Comparison of ENCODE assay signal across 8 mouse cellular contexts in the genomic region with DNA sequence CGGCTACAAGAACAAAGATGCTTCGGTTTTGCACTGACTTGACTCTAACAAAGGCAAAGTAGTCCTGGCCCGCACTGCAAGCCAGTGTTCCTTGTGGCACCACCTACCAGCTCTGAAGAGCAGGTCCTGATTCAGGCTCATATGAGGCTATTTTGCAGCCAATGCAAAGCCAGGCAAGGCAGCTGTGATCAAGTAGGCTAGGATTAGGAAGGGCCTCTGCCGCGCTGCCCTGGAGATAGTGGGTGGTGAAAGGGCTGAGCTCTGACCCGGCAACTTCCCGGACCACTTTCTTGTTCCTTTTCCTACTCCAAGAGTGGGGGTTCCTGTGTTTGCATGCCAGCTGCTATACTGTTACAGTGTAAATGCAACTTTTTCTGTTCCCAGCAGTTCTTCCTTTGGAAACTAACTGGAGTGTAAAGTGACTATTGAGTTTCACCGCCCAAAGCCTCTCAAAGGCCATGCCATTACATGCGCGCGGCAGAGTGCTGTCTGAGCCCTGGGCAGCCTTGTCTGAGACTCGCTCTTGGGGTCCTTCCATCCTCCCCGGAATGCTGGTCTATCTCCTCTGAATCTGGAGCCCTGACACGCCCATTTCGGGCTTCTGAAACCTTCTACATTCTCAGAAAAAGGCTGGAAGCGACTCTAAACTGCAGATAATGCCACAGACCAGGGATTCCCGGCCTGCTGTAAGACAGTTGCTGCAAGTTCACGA. TPM values are rescaled to one million over a fixed set of nuclear protein-coding genes. Genes with fewer than 3 reads are reported as not detected.
A peak's percentile ranks its signal among the peaks of the same experiment; 100 is the strongest.
DNase-seq lines count a peak whose midpoint lies in the region; ATAC-seq lines count a peak whose summit lies in the region.

No protein-coding gene starts in this region.

- peak overlapping the region; percentile 52 for H3K27ac ChIP-seq in hindbrain, embryonic 14.5 days
- no peak overlapping the region for H3K27ac ChIP-seq in limb, embryonic 13.5 days

- intact Hi-C loops in heart, postnatal 10 days (cut with DNase I), result loop anchor here (5.0 kb wide), 1 partner anchor 228 kb away; no protein-coding TSS in a partner anchor
- intact Hi-C loops in heart, postnatal 14 days (cut with DNase I), result no loop called here

- H3K4me3 ChIP-seq in hindbrain, embryonic 14.5 days (replicated peaks; ENCODE audit: low read length), result peak overlapping the region; percentile 63
- H3K4me3 ChIP-seq in limb, embryonic 13.5 days, result peak overlapping the region; percentile 60

- WGBS in hindbrain, embryonic 14.5 days, result 5% methylated on average over 18 of the region's 18 CpGs
- 9% methylated on average over 18 of the region's 18 CpGs for WGBS in limb, embryonic 13.5 days

- H3K27me3 ChIP-seq in hindbrain, embryonic 14.5 days (ENCODE audit: control insufficient read depth, insufficient read depth, low read length), result peaks cover 44% of the 10 kb centered on the region
- peaks cover 52% of the 10 kb centered on the region for H3K27me3 ChIP-seq in limb, embryonic 13.5 days

- DNase-seq in heart, postnatal 10 days, result peak; percentile 2 to 3
- DNase-seq in heart, postnatal 14 days, result no peak
- DNase-seq in embryo, embryonic 11 days, result peak; percentile 40
- no peak for DNase-seq in hindbrain, embryonic 14.5 days (ENCODE audit: low spot score)
- peak; percentile 51 for DNase-seq in retina, postnatal 1 day
- DNase-seq in spleen, postnatal 36 days (ENCODE audit: low spot score in 2 of 2), result no peak
- DNase-seq in lung, adult 18-20 months, result no peak

- ATAC-seq in hindbrain, embryonic 14.5 days (ENCODE audit: low FRiP score), result peak; percentile 32
- ATAC-seq in limb, embryonic 13.5 days (ENCODE audit: low FRiP score, low read depth), result peak; percentile 45; the same call in 1 of the 2 replicates

- peak overlapping the region; percentile 98 for H3K4me2 ChIP-seq in hindbrain, embryonic 14.5 days (replicated peaks)
- H3K4me2 ChIP-seq in limb, embryonic 13.5 days (replicated peaks), result peak overlapping the region; percentile 99

- H3K36me3 ChIP-seq in hindbrain, embryonic 14.5 days (replicated peaks; ENCODE audit: control insufficient read depth, insufficient read depth), result no peaks in the 10 kb centered on the region
- no peaks in the 10 kb centered on the region for H3K36me3 ChIP-seq in limb, embryonic 13.5 days

- no peaks in the 10 kb centered on the region for H3K9me3 ChIP-seq in hindbrain, embryonic 14.5 days (ENCODE audit: control insufficient read depth, low read length)
- no peaks in the 10 kb centered on the region for H3K9me3 ChIP-seq in limb, embryonic 13.5 days

- peak overlapping the region; percentile 70 for H3K9ac ChIP-seq in hindbrain, embryonic 14.5 days
- no peak overlapping the region for H3K9ac ChIP-seq in limb, embryonic 13.5 days

- peaks cover 15% of the 10 kb centered on the region for H3K4me1 ChIP-seq in hindbrain, embryonic 14.5 days (replicated peaks; ENCODE audit: control insufficient read depth, insufficient read depth, low read length)
- peaks cover 26% of the 10 kb centered on the region for H3K4me1 ChIP-seq in limb, embryonic 13.5 days

RNA-seq across cellular contexts. Expression of gene C1ql3, which starts 2.2 kb away (rescaled TPM):
- total RNA-seq in heart, postnatal 10 days (2021), result under 1 TPM in 1 of 2 experiments, not detected in 1; 0.12 TPM
- not detected for total RNA-seq in heart, postnatal 14 days (2021)
- polyA plus RNA-seq in hindbrain, embryonic 14.5 days (2014; fragmentation: Nextera tagmentation; extraction: Ambion mirVana), result 7.5 and 7.9 TPM in 2 replicates
- polyA plus RNA-seq in limb, embryonic 13.5 days (2015; fragmentation: Nextera tagmentation; extraction: Ambion mirVana), result 0.80 and 1.0 TPM in 2 replicates

Comparison
In these comparisons a context has a peak if more than half of its experiments do, and no peak if none do; other contexts are left out.
1. DNase-seq: peak in heart, postnatal 10 days (2 of 2), embryo, embryonic 11 days (single experiment) and retina, postnatal 1 day (single experiment); none in heart, postnatal 14 days (0 of 2), hindbrain, embryonic 14.5 days (single experiment), spleen, postnatal 36 days (0 of 2) and lung, adult 18-20 months (0 of 2).